Mouse (Mus musculus) lung, embryonic 15.5 days (tissue): Measurements from ENCODE around the gene Cacng8. TPM values are rescaled to one million over a fixed set of nuclear protein-coding genes. Genes with fewer than 3 reads are reported as not detected.
A peak's percentile ranks its signal among the peaks of the same experiment; 100 is the strongest.

Experiments
- ATAC-seq: fragments of 200-750 bp; cut with Nextera tagmentation; 2 replicates; pipeline ENCODE4 v1.8.0; 2017; ENCODE audit warnings: moderate number of reproducible peaks, borderline replicate concordance; ENCODE audit not compliant: low FRiP score, low TSS enrichment; ENCODE audit errors: extremely low read depth
- H3K27ac ChIP-seq: fragments of 300-500 bp; sonication (generic); 2 replicates; pipeline ENCODE4 v1.5.1; 2015; ENCODE audit warnings: moderate library complexity, mild to moderate bottlenecking, inconsistent platforms
- H3K27me3 ChIP-seq: fragments of 300-500 bp; sonication (generic); 2 replicates; pipeline ENCODE4 v1.6.1; 2015; ENCODE audit warnings: inconsistent platforms
- H3K36me3 ChIP-seq: fragments of 300-500 bp; sonication (generic); 2 replicates; pipeline ENCODE4 v1.6.1; 2015; ENCODE audit warnings: inconsistent platforms
- H3K4me1 ChIP-seq: fragments of 300-500 bp; sonication (generic); 2 replicates; pipeline ENCODE4 v1.6.1; 2015; ENCODE audit warnings: inconsistent platforms
- H3K4me2 ChIP-seq: fragments of 300-500 bp; sonication (generic); 2 replicates; pipeline ENCODE4 v1.6.1; 2015; ENCODE audit warnings: inconsistent platforms, mild to moderate bottlenecking, moderate library complexity
- H3K4me3 ChIP-seq: fragments of 300-500 bp; sonication (generic); 2 replicates; pipeline ENCODE4 v1.5.1; 2015; ENCODE audit warnings: mild to moderate bottlenecking, inconsistent platforms
- H3K9ac ChIP-seq: fragments of 300-500 bp; sonication (generic); 2 replicates; pipeline ENCODE4 v1.6.1; 2015; ENCODE audit warnings: inconsistent platforms
- H3K9me3 ChIP-seq: fragments of 300-500 bp; sonication (generic); 2 replicates; pipeline ENCODE4 v1.6.1; 2016; ENCODE audit warnings: inconsistent platforms
- WGBS: fragments of 180-500 bp; shearing (Covaris S2); methylation state at CpG from one replicate; pipeline ENCODE4 v1.1.7; 2015; 5-methylcytosine and 5-hydroxymethylcytosine counted together
- microRNA-seq: library from miRNA; unstranded; fragments of <30 nt; microRNA quantifications from one replicate; pipeline ENCODE4, GENCODE M21; 2016
- polyA plus RNA-seq: library from polyadenylated mRNA; unstranded; fragments of >200 nt; fragmentation: Nextera tagmentation; extraction: Ambion mirVana; gene quantifications from 2 replicates; pipeline ENCODE4 v1.2.1, GENCODE M21; 2015

Cacng8 gene
- polyA plus RNA-seq, 1 experiment from 2014 or later, result 2.2 TPM

GRCm38 (mm10) chr7:3460261-3460660, 69.8 kb downstream of the Cacng8 start:
- H3K9ac ChIP-seq, result no peak overlapping the region
- no peaks in the 10 kb centered on the region for H3K4me1 ChIP-seq
- no peaks in the 10 kb centered on the region for H3K36me3 ChIP-seq
- no peaks in the 10 kb centered on the region for H3K27me3 ChIP-seq
- H3K9me3 ChIP-seq, result no peaks in the 10 kb centered on the region
- no peak overlapping the region for H3K4me2 ChIP-seq
- 79% methylated on average over 8 of the region's 8 CpGs for WGBS
- ATAC-seq, result no peak
- no peak overlapping the region for H3K27ac ChIP-seq
- no peak overlapping the region for H3K4me3 ChIP-seq

- 75% methylated on average over 4 of the region's 4 CpGs for WGBS
- no peak overlapping the region for H3K27ac ChIP-seq
- H3K36me3 ChIP-seq, result no peaks in the 10 kb centered on the region
- no peak overlapping the region for H3K9ac ChIP-seq
- no peaks in the 10 kb centered on the region for H3K27me3 ChIP-seq
- H3K9me3 ChIP-seq, result no peaks in the 10 kb centered on the region
- H3K4me1 ChIP-seq, result no peaks in the 10 kb centered on the region
- H3K4me3 ChIP-seq, result no peak overlapping the region
- no peak overlapping the region for H3K4me2 ChIP-seq
- no peak for ATAC-seq
These were observed 72.8 kb downstream of the Cacng8 start for GRCm38 (mm10) chr7:3463306-3463705.

Small RNA genes within 50 kb of the gene (microRNA-seq; reads per million reads assigned to microRNA genes)
- 10.2 reads per million, percentile 29 among the genes with 10 or more reads in this experiment for gene Gm23450

Other genes starting within 250 kb of the Cacng8 start
- 0.09 TPM in 1 of 2 replicates, not detected in the other for gene AU018091, start 221.5 kb upstream of the Cacng8 start, polyA plus RNA-seq
- 0.04 TPM in 1 of 2 replicates, not detected in the other for gene Nlrp12, start 140.9 kb upstream of the Cacng8 start, polyA plus RNA-seq
- 112 and 118 TPM in 2 replicates for gene Myadm, start 101.6 kb upstream of the Cacng8 start, polyA plus RNA-seq
- 0.16 and 0.32 TPM in 2 replicates for gene Prkcg, start 101.5 kb upstream of the Cacng8 start, polyA plus RNA-seq
- 0.48 and 0.49 TPM in 2 replicates for gene Cacng7, start 57.7 kb upstream of the Cacng8 start, polyA plus RNA-seq
- gene Cacng6, start 33.5 kb downstream of the Cacng8 start, polyA plus RNA-seq, result 0.30 TPM in 1 of 2 replicates, not detected in the other
- gene Tarm1, start 111.9 kb downstream of the Cacng8 start, polyA plus RNA-seq, result 0.10 TPM in 1 of 2 replicates, not detected in the other
- 0.10 TPM in 1 of 2 replicates, not detected in the other for gene Oscar, start 225.5 kb downstream of the Cacng8 start, polyA plus RNA-seq
- gene Ndufa3, start 226.7 kb downstream of the Cacng8 start, polyA plus RNA-seq, result 479 and 491 TPM in 2 replicates
- 27.6 and 29.5 TPM in 2 replicates for gene Tfpt, start 239.2 kb downstream of the Cacng8 start, polyA plus RNA-seq
- 104 and 105 TPM in 2 replicates for gene Prpf31, start 239.3 kb downstream of the Cacng8 start, polyA plus RNA-seq